Comparison of ENCODE assay signal across 8 mouse cellular contexts in the genomic region with DNA sequence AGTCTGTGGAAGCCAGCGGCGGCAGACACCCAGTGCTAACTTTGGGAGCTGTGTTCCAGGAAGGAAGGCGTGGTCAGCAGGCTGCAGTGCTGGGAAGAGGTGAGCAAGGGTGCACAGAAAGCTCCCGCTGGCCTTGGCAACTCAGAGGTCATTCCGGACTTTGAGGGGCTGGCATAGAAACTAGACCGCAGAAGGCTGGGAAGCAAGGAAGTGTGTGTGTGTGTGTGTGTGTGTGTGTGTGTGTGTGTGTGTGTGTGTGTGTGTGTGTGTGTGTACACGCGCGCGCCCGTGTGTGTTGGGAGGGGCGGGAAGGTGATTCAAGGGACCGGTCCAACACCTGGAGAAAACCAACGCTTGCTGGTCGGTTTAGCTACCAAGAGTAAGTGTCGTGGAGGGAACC. TPM values are rescaled to one million over a fixed set of nuclear protein-coding genes. Genes with fewer than 3 reads are reported as not detected.
DNase-seq lines count a peak whose midpoint lies in the region; ATAC-seq and TF ChIP-seq lines count a peak whose summit lies in the region.

A gene (plus strand): TSS at position 206 of the 400 bp plus-strand sequence.

- H3K4me3 ChIP-seq in neural tube, embryonic 11.5 days (ENCODE audit: low read depth, low read length) = peak within 1 kb of the TSS; percentile 53
- H3K4me3 ChIP-seq in cortical plate, adult 2 months (ENCODE audit: insufficient read depth, low read length) = peak within 1 kb of the TSS; percentile 49
- H3K4me3 ChIP-seq in heart, embryonic 16.5 days (ENCODE audit: low read length) = peak within 1 kb of the TSS; percentile 60
- H3K4me3 ChIP-seq in macrophage (ENCODE audit: inconsistent target) = peak within 1 kb of the TSS; percentile 49

- TF ChIP-seq CTCF in cortical plate, adult 2 months (IDR thresholded peaks at IDR 0.05; ENCODE audit: extremely low read depth, insufficient read depth, low read length) = no peak

- H3K9me3 ChIP-seq in neural tube, embryonic 11.5 days (ENCODE audit: control insufficient read depth, low read length) = no peaks in the 10 kb centered on the region
- no peaks in the 10 kb centered on the region for H3K9me3 ChIP-seq in heart, embryonic 16.5 days (replicated peaks; ENCODE audit: control insufficient read depth, low read length)

- ATAC-seq in neural tube, embryonic 11.5 days (ENCODE audit: insufficient read depth, low FRiP score, low TSS enrichment) = no peak
- ATAC-seq in heart, embryonic 16.5 days (replicated peaks; ENCODE audit: extremely low read depth, insufficient read depth, low FRiP score) = no peak

- H3K27ac ChIP-seq in neural tube, embryonic 11.5 days (ENCODE audit: low read depth, low read length) = no peak within 1 kb of the TSS
- H3K27ac ChIP-seq in cortical plate, adult 2 months (ENCODE audit: insufficient read depth, low read length) = peak within 1 kb of the TSS; percentile 62
- H3K27ac ChIP-seq in heart, embryonic 16.5 days (ENCODE audit: low read length) = peak within 1 kb of the TSS; percentile 54
- peak within 1 kb of the TSS; percentile 81 for H3K27ac ChIP-seq in macrophage

- no peak for TF ChIP-seq POLR2A in cortical plate, adult 2 months (IDR thresholded peaks at IDR 0.05; ENCODE audit: extremely low read depth, insufficient read depth, low read length)

- H3K4me2 ChIP-seq in neural tube, embryonic 11.5 days (ENCODE audit: low read depth) = peak within 1 kb of the TSS; percentile 98
- peak within 1 kb of the TSS; percentile 95 for H3K4me2 ChIP-seq in heart, embryonic 16.5 days (ENCODE audit: low read depth, low read length)

- H3K79me2 ChIP-seq in macrophage (ENCODE audit: inconsistent target) = peaks cover 27% of the 10 kb centered on the region; the same call in 1 of the 2 replicates

- H3K9ac ChIP-seq in neural tube, embryonic 11.5 days (ENCODE audit: low read length) = peak within 1 kb of the TSS; percentile 69
- H3K9ac ChIP-seq in heart, embryonic 16.5 days (ENCODE audit: low read length) = peak within 1 kb of the TSS; percentile 88

- no peak for DNase-seq in neural tube, embryonic 11.5 days (ENCODE audit: low spot score)
- DNase-seq in neural tube, embryonic 10.5 days (ENCODE audit: extremely low spot score, low spot score) = no peak
- DNase-seq in kidney, postnatal 25 days = peak; percentile 66 to 86
- no peak for DNase-seq in thymus, postnatal 10 days (ENCODE audit: low spot score in 2 of 2)
- DNase-seq in thymus, postnatal 14 days = no peak

- no peaks in the 10 kb centered on the region for H3K36me3 ChIP-seq in neural tube, embryonic 11.5 days (ENCODE audit: control insufficient read depth, insufficient read depth, low read length)
- no peaks in the 10 kb centered on the region for H3K36me3 ChIP-seq in heart, embryonic 16.5 days (ENCODE audit: control insufficient read depth, insufficient read depth)
- no peaks in the 10 kb centered on the region for H3K36me3 ChIP-seq in macrophage (ENCODE audit: inconsistent target)

- peaks cover 14% of the 10 kb centered on the region; the same call in 1 of the 2 replicates for H3K27me3 ChIP-seq in neural tube, embryonic 11.5 days (ENCODE audit: control insufficient read depth, insufficient read depth, low read length)
- H3K27me3 ChIP-seq in heart, embryonic 16.5 days (ENCODE audit: control insufficient read depth, insufficient read depth, low read length) = no peaks in the 10 kb centered on the region

- 21% methylated on average over 11 of the region's 16 CpGs for WGBS in neural tube, embryonic 11.5 days
- WGBS in heart, embryonic 16.5 days = 18% methylated on average over 16 of the region's 16 CpGs
- WGBS in macrophage (ENCODE audit: missing documents) = 60% methylated on average over 8 of the region's 16 CpGs

- peaks cover 4% of the 10 kb centered on the region; the same call in 1 of the 2 replicates for H3K4me1 ChIP-seq in neural tube, embryonic 11.5 days (ENCODE audit: control insufficient read depth, insufficient read depth, low read length)
- H3K4me1 ChIP-seq in cortical plate, adult 2 months (ENCODE audit: control insufficient read depth, insufficient read depth, low read length) = peaks cover 3% of the 10 kb centered on the region
- H3K4me1 ChIP-seq in heart, embryonic 16.5 days (ENCODE audit: control insufficient read depth, insufficient read depth, low read length) = peaks cover 19% of the 10 kb centered on the region

RNA-seq across cellular contexts. Expression of the gene that starts here (rescaled TPM):
- polyA plus RNA-seq in neural tube, embryonic 11.5 days (2014; fragmentation: Nextera tagmentation; extraction: Ambion mirVana) = 1.5 TPM in 2 replicates
- polyA plus RNA-seq in cortical plate, adult 2 months (2012; rRNA removed) = 21.8 and 22.0 TPM in 2 replicates
- 10.2 and 11.1 TPM in 2 replicates for polyA plus RNA-seq in heart, embryonic 16.5 days (2015; fragmentation: Nextera tagmentation; extraction: Ambion mirVana)
- total RNA-seq in macrophage (2018; cell fraction: chromatin; rRNA removed) = 100 to 1,000 TPM in 16 of 26 experiments, 10 to 100 TPM in 10; 73.4 to 834 (median 156) TPM
- total RNA-seq in macrophage (2018; cell fraction: cytosol; rRNA removed) = 100 to 1,000 TPM in 4 of 26 experiments, 10 to 100 TPM in 22; 22.3 to 172 (median 30.3) TPM
- total RNA-seq in macrophage (2018; cell fraction: nucleus; rRNA removed) = 100 to 1,000 TPM in 15 of 26 experiments, 10 to 100 TPM in 11; 35.2 to 511 (median 111) TPM
- 28.1 to 43.7 TPM (median 33.5 TPM) in 3 replicates for polyA plus RNA-seq in macrophage (2018)

Comparison
In these comparisons a context has a peak if more than half of its experiments do, and no peak if none do; other contexts are left out.
1. DNase-seq: peak in kidney, postnatal 25 days (2 of 2); none in neural tube, embryonic 11.5 days (single experiment), neural tube, embryonic 10.5 days (single experiment), thymus, postnatal 10 days (0 of 2) and thymus, postnatal 14 days (single experiment).
2. Peak in every context shown above with its lines, with median percentiles within 50 percentile points of each other: H3K4me3 ChIP-seq.